Mouse (Mus musculus) layer of hippocampus, adult 9-11 months (tissue): ENCODE measurements around the gene Plk5.

Source experiments
- DNase-seq: peaks from one replicate; pipeline ENCODE4 v3.0.0; 2022

Plk5 gene

DNA sequence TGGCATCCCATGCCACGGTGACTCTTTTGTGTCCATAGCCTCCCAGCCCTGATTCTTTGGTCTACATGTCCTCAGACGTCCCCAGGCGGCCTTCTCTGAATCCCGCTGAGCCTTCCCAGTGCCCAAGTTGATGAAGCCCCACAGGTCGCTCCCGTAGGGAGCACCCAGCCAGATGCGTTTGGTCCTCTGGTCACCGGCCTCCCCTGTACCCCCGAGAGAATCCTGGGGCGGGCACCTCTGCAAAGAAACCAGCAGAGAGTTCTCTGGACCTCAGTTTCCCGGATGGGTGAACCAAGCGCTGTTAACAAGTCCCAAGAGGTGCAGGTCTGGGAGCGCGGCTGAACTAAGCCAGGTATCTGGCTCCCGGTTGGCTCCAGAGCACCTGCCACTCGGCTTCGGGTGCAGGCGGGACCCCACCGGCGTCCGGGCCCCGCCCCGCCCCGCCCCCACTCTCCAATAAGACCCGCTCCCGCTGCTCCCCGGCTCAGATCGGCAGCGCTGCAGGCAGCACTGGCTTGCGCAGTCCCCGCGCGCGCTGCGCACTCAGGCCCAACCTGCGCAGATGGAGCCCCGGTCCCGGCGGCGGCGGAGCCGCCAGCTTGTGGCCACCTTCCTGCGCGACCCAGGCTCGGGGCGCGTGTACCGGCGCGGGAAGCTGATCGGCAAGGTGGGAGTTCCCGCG lies at the start of gene Plk5:
Gene Plk5 (plus strand): TSS at position 459 of the 682 bp plus-strand sequence.
- no peak for DNase-seq

- DNase-seq = no peak
These were observed 44.7 kb upstream of the Plk5 start for GRCm38 (mm10) chr10:80311560-80311959.

DNA sequence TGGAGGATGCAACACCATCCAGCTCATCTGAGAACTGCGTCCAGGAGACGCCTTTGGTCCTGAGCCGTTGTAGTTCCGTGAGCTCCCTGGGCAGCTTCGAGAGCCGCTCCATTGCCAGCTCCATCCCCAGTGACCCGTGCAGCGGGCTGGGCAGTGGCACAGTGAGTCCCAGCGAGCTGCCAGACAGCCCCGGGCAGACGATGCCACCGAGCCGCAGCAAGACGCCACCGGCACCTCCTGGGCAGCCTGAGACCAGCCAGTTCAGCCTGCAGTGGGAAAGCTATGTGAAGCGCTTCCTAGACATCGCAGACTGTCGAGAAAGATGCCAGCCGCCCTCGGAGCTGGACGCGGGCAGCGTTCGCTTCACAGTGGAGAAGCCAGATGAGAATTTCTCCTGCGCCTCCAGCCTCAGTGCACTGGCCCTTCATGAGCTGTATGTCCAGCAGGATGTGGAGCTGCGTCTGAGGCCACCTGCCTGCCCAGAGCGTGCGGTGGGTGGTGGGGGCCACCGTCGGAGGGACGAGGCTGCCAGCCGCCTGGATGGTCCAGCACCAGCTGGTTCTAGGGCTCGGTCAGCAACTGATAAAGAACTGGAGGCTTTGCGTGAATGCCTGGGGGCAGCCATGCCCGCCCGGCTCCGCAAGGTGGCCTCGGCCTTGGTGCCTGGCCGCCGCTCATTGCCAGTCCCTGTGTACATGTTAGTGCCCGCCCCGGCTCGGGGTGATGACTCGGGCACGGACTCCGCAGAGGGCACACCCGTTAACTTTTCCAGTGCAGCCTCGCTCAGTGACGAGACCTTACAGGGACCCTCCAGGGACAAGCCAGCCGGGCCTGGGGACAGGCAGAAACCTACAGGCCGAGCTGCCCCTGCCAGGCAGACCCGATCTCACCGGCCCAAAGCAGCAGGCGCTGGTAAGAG lies 43.4 kb upstream of the Plk5 start:
- DNase-seq = no peak

DNA sequence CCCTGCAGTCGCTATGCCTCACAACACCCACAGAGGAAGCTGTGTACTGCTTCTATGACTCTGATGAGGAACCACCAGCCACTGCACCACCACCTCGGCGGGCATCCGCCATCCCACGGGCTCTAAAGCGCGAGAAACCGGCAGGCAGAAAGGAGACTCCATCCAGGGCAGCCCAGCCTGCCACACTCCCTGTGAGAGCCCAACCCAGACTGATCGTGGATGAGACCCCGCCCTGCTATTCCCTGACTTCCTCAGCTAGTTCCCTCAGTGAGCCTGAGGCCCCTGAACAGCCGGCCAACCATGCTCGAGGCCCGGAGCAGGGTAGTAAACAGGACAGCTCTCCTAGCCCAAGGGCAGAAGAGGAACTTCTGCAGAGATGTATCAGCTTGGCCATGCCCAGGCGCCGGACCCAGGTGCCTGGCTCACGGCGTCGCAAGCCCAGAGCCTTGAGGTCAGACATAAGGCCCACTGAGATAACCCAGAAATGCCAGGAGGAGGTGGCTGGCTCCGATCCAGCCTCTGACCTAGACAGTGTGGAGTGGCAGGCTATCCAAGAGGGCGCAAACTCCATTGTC lies 42.5 kb upstream of the Plk5 start:
- DNase-seq = no peak

DNA sequence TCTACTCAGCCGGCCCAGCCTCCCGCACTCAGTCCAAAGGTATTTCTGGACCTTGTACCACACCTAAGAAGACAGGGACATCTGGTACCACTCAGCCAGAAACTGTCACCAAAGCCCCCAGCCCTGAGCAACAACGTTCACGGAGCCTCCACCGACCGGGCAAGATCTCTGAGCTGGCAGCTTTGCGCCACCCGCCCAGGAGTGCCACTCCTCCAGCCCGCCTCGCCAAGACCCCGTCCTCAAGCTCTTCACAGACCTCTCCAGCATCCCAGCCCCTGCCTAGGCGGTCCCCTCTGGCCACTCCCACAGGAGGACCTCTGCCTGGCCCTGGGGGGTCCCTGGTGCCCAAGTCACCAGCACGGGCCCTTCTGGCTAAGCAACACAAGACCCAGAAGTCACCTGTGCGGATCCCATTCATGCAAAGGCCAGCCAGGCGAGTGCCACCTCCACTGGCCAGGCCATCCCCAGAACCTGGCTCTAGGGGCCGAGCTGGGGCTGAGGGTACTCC lies 41.7 kb upstream of the Plk5 start:
- no peak for DNase-seq

GRCm38 (mm10) chr10:80315315-80315714 lies 40.9 kb upstream of the Plk5 start:
- DNase-seq = no peak

DNA sequence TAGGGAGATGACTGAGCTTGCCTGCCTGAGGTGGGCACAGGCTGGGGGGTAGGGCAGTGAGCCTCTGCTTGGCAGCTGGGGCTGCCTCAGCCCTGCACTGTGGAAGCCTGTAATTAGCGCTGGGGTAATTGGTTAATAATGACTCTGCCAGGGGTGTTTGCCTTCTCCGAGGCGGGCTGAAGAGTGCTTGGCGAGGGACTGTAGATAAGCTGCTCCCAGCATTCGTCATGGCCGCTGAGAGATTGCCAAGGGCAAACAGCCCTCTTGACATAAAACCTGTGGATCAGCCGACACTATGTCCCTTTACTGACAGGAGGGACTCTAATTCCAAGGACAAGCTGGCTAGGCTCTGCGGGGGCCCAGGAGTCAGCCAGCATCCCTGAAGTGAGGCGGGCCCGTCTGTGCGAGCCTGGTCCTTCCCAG lies 39.9 kb upstream of the Plk5 start:
- DNase-seq = no peak

- DNase-seq = no peak
These were observed 39.2 kb upstream of the Plk5 start for GRCm38 (mm10) chr10:80317011-80317410.

DNA sequence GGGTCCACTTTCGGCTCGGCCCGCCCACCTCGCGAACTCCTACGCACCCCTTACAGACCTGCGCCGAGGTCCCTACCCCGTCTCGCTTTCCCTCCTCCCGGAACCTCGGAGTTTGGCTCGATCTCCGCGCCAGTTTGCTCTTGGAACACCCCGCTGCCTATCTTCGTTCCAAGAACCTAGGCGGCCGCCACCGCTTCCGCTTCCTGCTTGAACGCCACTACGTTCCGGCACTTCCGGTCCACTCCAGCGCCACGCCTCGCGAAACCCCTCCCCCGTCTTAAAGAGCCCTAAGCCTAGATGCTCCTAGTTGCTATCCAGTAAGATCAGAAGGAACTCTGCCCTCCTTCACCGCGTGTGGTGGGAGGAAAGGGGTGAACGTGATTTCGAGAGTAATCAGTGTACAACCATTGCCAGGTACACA lies 35.9 kb upstream of the Plk5 start, which contains the start of gene 2310011J03Rik:
Gene 2310011J03Rik (minus strand): TSS at position 198 of the 421 bp plus-strand sequence.
- DNase-seq = peak; percentile 93

DNA sequence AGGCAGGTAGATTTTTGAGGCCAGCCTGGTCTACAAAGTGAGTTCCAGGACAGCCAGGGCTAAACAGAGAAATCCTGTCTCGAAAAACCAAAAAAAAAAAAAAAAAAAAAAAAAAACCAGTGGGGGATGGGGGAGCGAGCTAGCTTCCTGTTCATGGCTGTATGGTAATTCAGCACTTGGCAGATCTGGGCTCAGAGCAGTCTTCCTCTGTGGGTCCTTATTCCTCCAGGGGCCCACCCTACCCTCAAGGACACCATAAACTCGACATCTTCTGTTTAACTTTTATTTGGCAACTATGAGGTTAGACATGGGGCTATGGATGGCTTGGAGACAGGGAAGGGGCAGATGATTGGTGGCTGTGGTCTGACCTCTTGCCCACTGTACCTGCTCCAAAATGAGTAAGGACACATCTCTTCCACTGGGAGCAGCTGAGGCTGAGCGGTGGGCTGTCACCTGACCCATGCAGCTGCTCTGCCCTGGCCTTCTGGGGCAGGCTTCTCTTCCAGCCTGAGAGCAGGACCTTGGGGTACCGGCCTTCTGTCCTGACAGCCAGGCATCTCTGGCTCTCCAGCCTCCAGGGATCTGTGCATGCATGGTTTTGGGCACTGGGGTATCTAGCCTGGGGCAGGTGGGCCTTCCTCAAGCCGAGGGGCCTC lies 35.1 kb upstream of the Plk5 start:
- DNase-seq = no peak

GRCm38 (mm10) chr10:80321670-80322581 lies 34.3 kb upstream of the Plk5 start:
- no peak for DNase-seq

DNA sequence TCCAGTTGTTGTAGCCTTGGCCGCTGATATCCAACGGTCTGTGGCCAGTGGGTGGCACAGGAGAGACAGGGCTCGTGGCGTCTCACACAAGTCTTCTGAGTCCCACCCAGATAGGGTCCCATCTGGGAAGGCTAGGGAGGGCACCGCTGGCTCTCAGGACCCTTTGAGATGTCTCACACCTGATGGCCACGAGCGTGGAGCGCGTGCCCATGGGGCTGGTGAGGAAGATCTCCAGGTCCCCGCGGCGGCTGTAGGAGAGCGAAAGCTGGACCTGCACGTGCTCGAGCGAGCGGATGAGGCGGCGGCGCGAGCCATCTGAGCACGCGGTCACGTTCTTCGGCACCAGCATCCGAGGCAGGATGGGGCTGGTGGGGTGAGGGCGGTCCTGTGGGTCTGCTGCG lies 33.4 kb upstream of the Plk5 start:
- no peak for DNase-seq

DNA sequence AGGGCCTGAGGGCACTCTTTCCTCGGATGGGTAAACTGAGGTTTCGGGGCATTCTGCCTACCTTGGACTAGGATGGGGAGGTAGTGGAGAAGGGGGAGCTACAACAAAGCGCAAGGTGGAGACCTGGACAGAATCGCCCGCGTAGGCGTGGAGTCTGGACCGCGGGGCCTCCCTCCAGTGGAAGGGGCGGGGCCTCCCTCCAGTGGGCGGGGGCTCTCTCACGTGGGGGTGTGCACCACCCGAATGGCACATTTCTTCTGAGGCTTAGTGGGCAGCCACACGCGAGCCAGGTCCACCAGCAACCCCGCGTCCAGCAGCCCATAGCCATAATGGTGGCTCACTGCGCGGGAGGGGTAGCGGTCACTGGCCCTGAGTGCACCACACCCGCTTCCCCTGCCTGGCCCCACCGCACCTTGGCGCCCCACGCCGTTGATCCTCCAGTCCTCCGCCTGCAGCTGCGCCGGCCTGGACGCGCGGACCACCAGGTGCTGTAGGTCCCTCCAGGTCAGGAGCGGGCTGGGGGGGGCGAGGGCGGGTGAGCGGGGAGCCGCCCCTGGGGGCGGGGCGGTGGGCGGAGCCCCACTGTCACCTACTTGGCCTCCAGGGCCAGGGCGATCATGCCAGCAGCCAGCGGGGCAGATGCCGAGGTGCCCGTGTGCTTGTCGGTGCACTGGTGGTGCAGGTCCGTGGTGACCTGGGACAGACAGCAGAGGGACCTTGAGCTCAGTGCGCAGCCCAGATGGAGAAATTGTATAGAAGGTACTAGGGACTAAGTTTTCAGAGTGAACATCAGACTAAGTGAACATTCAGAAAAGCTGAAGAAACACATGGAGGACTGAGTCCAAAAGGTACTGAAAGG lies 32.8 kb upstream of the Plk5 start:
- no peak for DNase-seq

DNA sequence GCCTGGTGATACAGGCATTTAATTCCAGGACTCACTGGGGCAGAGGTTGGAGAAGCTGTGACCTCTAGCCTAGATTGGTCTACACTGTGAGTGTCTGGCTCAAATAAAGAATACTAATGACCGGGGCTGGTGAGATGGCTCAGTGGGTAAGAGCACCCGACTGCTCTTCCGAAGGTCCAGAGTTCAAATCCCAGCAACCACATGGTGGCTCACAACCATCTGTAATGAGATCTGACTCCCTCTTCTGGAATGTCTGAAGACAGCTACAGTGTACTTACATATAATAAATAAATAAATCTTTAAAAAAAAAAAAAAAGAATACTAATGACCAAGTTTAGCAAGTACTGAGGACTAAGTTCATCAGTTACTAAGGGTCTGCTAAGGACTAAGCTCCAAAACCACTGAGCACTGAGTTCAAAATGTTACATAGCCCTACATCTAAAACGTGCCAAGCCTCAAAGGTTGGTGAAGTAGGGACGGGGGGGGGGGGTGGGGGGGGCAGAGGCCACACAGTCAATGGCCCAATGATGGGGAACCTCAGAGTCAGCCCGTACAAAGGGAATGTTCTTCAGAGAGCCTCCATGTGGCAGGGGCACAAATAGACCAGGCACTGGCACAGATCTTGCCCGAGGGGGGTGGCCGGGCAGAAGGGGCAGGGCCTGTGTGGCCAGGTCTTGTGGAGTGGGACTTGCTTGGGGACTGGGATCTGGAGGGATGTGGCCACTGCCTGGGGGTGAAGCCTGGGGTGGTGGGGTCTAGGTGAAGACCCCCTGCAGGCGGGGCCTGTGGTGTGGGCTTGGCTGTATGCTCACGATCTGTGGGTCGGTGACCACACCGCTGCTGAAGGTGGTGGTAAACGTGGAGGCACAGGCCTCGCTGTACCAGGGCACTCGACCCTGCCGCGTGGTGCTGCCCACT lies 31.9 kb upstream of the Plk5 start:
- no peak for DNase-seq

DNA sequence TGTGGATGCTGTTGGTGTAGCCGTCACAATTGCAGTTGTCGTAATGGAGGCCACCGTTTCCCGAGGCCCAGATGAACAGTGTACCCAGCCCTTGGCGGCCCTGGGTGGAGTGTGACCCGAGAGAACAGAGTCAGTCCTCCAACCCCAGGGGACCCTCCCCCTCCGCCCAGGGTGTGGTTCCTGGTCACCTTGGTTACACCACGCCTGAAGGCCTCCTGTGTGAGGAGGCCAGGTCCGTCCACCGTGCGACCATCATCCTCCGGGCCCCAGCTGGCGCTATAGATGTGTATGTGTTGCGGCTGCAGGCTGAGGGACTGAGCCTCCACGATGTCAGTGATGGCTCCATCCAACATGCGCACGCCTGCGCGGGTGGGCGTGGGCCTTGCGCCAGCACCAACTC lies 31.2 kb upstream of the Plk5 start:
- DNase-seq = no peak

GRCm38 (mm10) chr10:80329273-80330081 lies 26.8 kb upstream of the Plk5 start, which contains the start of the genes Pcsk4 and Reep6:
Gene Pcsk4, minus strand, starts transcription at chr10:80329498.
Gene Reep6, plus strand, starts transcription at chr10:80329953.
- DNase-seq = peak; percentile 98

- DNase-seq = no peak
These were observed 26.2 kb upstream of the Plk5 start for GRCm38 (mm10) chr10:80330084-80330483.

- DNase-seq = no peak
These were observed 25.4 kb upstream of the Plk5 start for GRCm38 (mm10) chr10:80330888-80331287.
